ENCODE assay signal across 10 mouse cellular contexts in the genomic region with DNA sequence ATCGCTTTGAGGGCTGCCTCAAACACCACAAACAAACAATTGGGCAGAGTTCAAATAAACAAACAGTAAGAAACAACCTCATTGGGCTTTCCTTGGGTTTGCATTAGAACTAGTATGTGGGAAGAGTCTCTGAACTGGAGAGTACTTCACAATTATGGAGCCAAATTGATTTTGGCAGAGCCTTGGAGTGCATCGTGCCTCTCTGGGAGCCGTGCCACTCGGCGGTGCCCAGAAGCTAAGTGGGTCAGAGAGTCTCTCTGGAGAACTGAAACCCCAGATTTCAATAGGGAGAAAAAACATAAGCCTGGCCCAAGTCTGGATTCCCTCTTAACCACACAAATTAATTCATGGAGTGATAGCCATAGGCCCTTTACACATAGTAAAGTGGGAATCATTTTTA.
A peak's percentile ranks its signal among the peaks of the same experiment; 100 is the strongest.
DNase-seq lines count a peak whose midpoint lies in the region; ATAC-seq and TF ChIP-seq lines count a peak whose summit lies in the region.
"Had no signal": no experiment of that assay in that cellular context is flagged by ENCODE, and none has a peak within 500 bp of the region (broad histone marks: within the 10 kb centered on the region; RNA-seq: fewer than 3 reads in every experiment).

No protein-coding gene starts in this region.

- intact Hi-C loops in heart, adult 2 months (cut with DNase I): no loop called here
- intact Hi-C loops in heart, postnatal 14 days (cut with DNase I): no loop called here

- H3K4me3 ChIP-seq in heart, adult 2 months: no peak overlapping the region
- no peak overlapping the region for H3K4me3 ChIP-seq in heart, embryonic 10.5 days
- H3K4me3 ChIP-seq in stomach, postnatal 0 days (ENCODE audit: low read depth, low read length): no peak overlapping the region
- H3K4me3 ChIP-seq in midbrain, embryonic 14.5 days (replicated peaks; ENCODE audit: low read depth, low read length): no peak overlapping the region
- H3K4me3 ChIP-seq: liver, embryonic 13.5 days had no signal

- TF ChIP-seq POLR2A in heart, adult 2 months (IDR thresholded peaks at IDR 0.05; ENCODE audit: insufficient read depth, low read depth, low read length): no peak

- WGBS in heart, adult 2 months: 57% methylated on average over 5 of the region's 5 CpGs
- WGBS in heart, embryonic 10.5 days: 94% methylated on average over 5 of the region's 5 CpGs
- 83% methylated on average over 5 of the region's 5 CpGs for WGBS in stomach, postnatal 0 days
- WGBS in midbrain, embryonic 14.5 days: 90% methylated on average over 5 of the region's 5 CpGs

- peaks cover 20% of the 10 kb centered on the region for H3K36me3 ChIP-seq in heart, adult 2 months (ENCODE audit: control insufficient read depth, insufficient read depth, low read length)
- no peaks in the 10 kb centered on the region for H3K36me3 ChIP-seq in heart, embryonic 10.5 days
- no peaks in the 10 kb centered on the region for H3K36me3 ChIP-seq in stomach, postnatal 0 days (ENCODE audit: control insufficient read depth, insufficient read depth, low read length)
- no peaks in the 10 kb centered on the region for H3K36me3 ChIP-seq in midbrain, embryonic 14.5 days (ENCODE audit: control insufficient read depth, insufficient read depth, low read length)
- H3K36me3 ChIP-seq: liver, embryonic 13.5 days had no signal

- TF ChIP-seq CTCF in heart, adult 2 months (IDR thresholded peaks at IDR 0.05): no peak
- no peak for TF ChIP-seq CTCF in stomach, postnatal 0 days (IDR thresholded peaks at IDR 0.05; ENCODE audit: low read depth)

- H3K9ac ChIP-seq in heart, adult 2 months (ENCODE audit: low read depth, low read length): no peak overlapping the region
- no peak overlapping the region for H3K9ac ChIP-seq in stomach, postnatal 0 days (ENCODE audit: low read length)
- H3K9ac ChIP-seq in midbrain, embryonic 14.5 days (replicated peaks; ENCODE audit: low read length): no peak overlapping the region
- H3K9ac ChIP-seq: liver, embryonic 13.5 days had no signal

- peaks cover 14% of the 10 kb centered on the region for H3K4me1 ChIP-seq in heart, adult 2 months (ENCODE audit: control insufficient read depth, insufficient read depth, low read length)
- 0 out of 2 replicates have a peak, but pooled peaks cover 6% of the 10 kb centered on the region for H3K4me1 ChIP-seq in heart, embryonic 10.5 days
- no peaks in the 10 kb centered on the region for H3K4me1 ChIP-seq in stomach, postnatal 0 days (replicated peaks; ENCODE audit: control insufficient read depth, insufficient read depth)
- no peaks in the 10 kb centered on the region for H3K4me1 ChIP-seq in midbrain, embryonic 14.5 days (ENCODE audit: control insufficient read depth, insufficient read depth, low read length)
- H3K4me1 ChIP-seq: liver, embryonic 13.5 days had no signal

- H3K4me2 ChIP-seq in stomach, postnatal 0 days (replicated peaks; ENCODE audit: low read depth): no peak overlapping the region
- H3K4me2 ChIP-seq in midbrain, embryonic 14.5 days (ENCODE audit: low read length): no peak overlapping the region
- H3K4me2 ChIP-seq: liver, embryonic 13.5 days had no signal

- H3K27me3 ChIP-seq in heart, adult 2 months (ENCODE audit: control insufficient read depth, insufficient read depth, low read length): no peaks in the 10 kb centered on the region
- H3K27me3 ChIP-seq in heart, embryonic 10.5 days (ENCODE audit: insufficient read depth, poor library complexity, severe bottlenecking): no peaks in the 10 kb centered on the region
- H3K27me3 ChIP-seq in stomach, postnatal 0 days (ENCODE audit: control insufficient read depth, insufficient read depth, low read length): no peaks in the 10 kb centered on the region
- H3K27me3 ChIP-seq in midbrain, embryonic 14.5 days (ENCODE audit: control insufficient read depth, insufficient read depth, low read length): no peaks in the 10 kb centered on the region
- H3K27me3 ChIP-seq: liver, embryonic 13.5 days had no signal

- peak; percentile 60 to 67 for DNase-seq in heart, adult 2 months
- DNase-seq in heart, embryonic 10.5 days (ENCODE audit: low spot score): no peak
- peak; percentile 94 for DNase-seq in adipocyte (ENCODE audit: low spot score)
- peak; percentile 48 for DNase-seq in cerebellum, adult 9-11 months
- peak; percentile 47 to 71 for DNase-seq in heart, postnatal 14 days
- no peak for DNase-seq in stomach, postnatal 0 days (ENCODE audit: low spot score)
- no peak for DNase-seq in MN1 (ENCODE audit: low spot score)
- no peak for DNase-seq in midbrain, embryonic 14.5 days
- DNase-seq: liver, embryonic 13.5 days had no signal

- peak overlapping the region; percentile 2; the same call in 1 of the 2 replicates for H3K27ac ChIP-seq in heart, adult 2 months
- no peak overlapping the region for H3K27ac ChIP-seq in heart, embryonic 10.5 days
- H3K27ac ChIP-seq in stomach, postnatal 0 days (replicated peaks): no peak overlapping the region
- no peak overlapping the region for H3K27ac ChIP-seq in midbrain, embryonic 14.5 days (replicated peaks; ENCODE audit: low read depth, low read length)
- H3K27ac ChIP-seq: kidney, postnatal 0 days; liver, embryonic 13.5 days had no signal

- ATAC-seq in stomach, postnatal 0 days (ENCODE audit: low FRiP score, low TSS enrichment): no peak
- no peak for ATAC-seq in midbrain, embryonic 14.5 days (ENCODE audit: low FRiP score, low TSS enrichment)

- peaks cover 2% of the 10 kb centered on the region for H3K79me2 ChIP-seq in heart, adult 2 months (replicated peaks; ENCODE audit: control insufficient read depth, insufficient read depth, low read length)

- TF ChIP-seq EP300 in heart, adult 2 months (IDR thresholded peaks at IDR 0.05; ENCODE audit: insufficient read depth, low read depth, low read length): 0 out of 2 replicates have a peak, but pooled peaks have one; percentile 38
- no peak for TF ChIP-seq EP300 in stomach, postnatal 0 days (optimal IDR thresholded peaks at IDR 0.05)

- H3K9me3 ChIP-seq in heart, embryonic 10.5 days: no peaks in the 10 kb centered on the region
- no peaks in the 10 kb centered on the region for H3K9me3 ChIP-seq in stomach, postnatal 0 days (ENCODE audit: control insufficient read depth, low read length)
- H3K9me3 ChIP-seq in midbrain, embryonic 14.5 days (ENCODE audit: control insufficient read depth, low read length): no peaks in the 10 kb centered on the region
- H3K9me3 ChIP-seq: liver, embryonic 13.5 days had no signal

Comparison
In these comparisons a context has a peak if more than half of its experiments do, and no peak if none do; other contexts are left out.
1. DNase-seq: peak in heart, adult 2 months (2 of 2), adipocyte (single experiment), cerebellum, adult 9-11 months (single experiment) and heart, postnatal 14 days (2 of 2); none in heart, embryonic 10.5 days (single experiment), stomach, postnatal 0 days (single experiment), MN1 (single experiment) and midbrain, embryonic 14.5 days (single experiment).